Mouse (Mus musculus) kidney, adult 2 months (tissue): ENCODE results near the gene Calml4. TPM values are rescaled to one million over a fixed set of nuclear protein-coding genes. Genes with fewer than 3 reads are reported as not detected.

ENCODE experiments used
- DNase-seq: peaks from one replicate; pipeline ENCODE4 v3.0.0; 2021
- H3K27ac ChIP-seq: fragments of 200-500 bp; 2 replicates; pipeline ENCODE4 v1.5.1; 2012; ENCODE audit warnings: low read depth, low read length, control low read depth, inconsistent platforms; ENCODE audit not compliant: insufficient read depth
- H3K27me3 ChIP-seq: fragments of 200-500 bp; replicated peaks from 2 replicates; pipeline ENCODE4 v1.6.1; 2012; ENCODE audit warnings: mild to moderate bottlenecking, moderate library complexity, low read length, inconsistent platforms; ENCODE audit not compliant: control insufficient read depth, insufficient read depth
- H3K36me3 ChIP-seq: fragments of 200-500 bp; 2 replicates; pipeline ENCODE4 v1.6.1; 2012; ENCODE audit warnings: mild to moderate bottlenecking, moderate library complexity, low read length, inconsistent platforms; ENCODE audit not compliant: control insufficient read depth, insufficient read depth
- H3K4me1 ChIP-seq: fragments of 200-500 bp; 2 replicates; pipeline ENCODE4 v1.6.1; 2011; ENCODE audit warnings: low read length; ENCODE audit not compliant: control insufficient read depth, insufficient read depth
- H3K4me3 ChIP-seq: fragments of 200-500 bp; 2 replicates; pipeline ENCODE4 v1.5.1; 2011; ENCODE audit warnings: mild to moderate bottlenecking, low read depth, low read length, control low read depth; ENCODE audit not compliant: insufficient read depth
- CTCF ChIP-seq: fragments of 200-500 bp; conservative IDR thresholded peaks from 2 replicates; pipeline ENCODE4 v1.5.1; 2011; ENCODE audit warnings: low read depth, mild to moderate bottlenecking, control low read depth, low read length, moderate library complexity, mixed read lengths; ENCODE audit not compliant: insufficient read depth, insufficient read length
- POLR2A ChIP-seq: fragments of 200-500 bp; IDR thresholded peaks from one replicate; pipeline ENCODE4 v1.6.1; 2011; ENCODE audit warnings: low read depth, low read length, control low read depth
- WGBS: fragments of 180-500 bp; shearing (Covaris S2); methylation state at CpG from one replicate; pipeline ENCODE4 v1.1.7; 2018; 5-methylcytosine and 5-hydroxymethylcytosine counted together
- polyA plus RNA-seq: library from polyadenylated mRNA; depleted of rRNA; stranded (reverse); fragments of >200 nt; gene quantifications from 2 replicates; pipeline ENCODE4 v1.2.3, GENCODE M21; 2012; rRNA removed

Gene Calml4
- polyA plus RNA-seq, 1 experiment = 296 TPM

- WGBS = 95% methylated on average over 2 of the region's 2 CpGs
- peaks cover 6% of the 10 kb centered on the region; the same call in 1 of the 2 replicates for H3K36me3 ChIP-seq
These were observed 46.0 kb downstream of the Calml4 start for GRCm38 (mm10) chr9:62903841-62904240.

GRCm38 (mm10) chr9:62905039-62905438 is 47.2 kb downstream of the Calml4 start:
- WGBS = 86% methylated on average over 8 of the region's 8 CpGs
- peaks cover 6% of the 10 kb centered on the region; the same call in 1 of the 2 replicates for H3K36me3 ChIP-seq
- H3K27ac ChIP-seq = no peak overlapping the region

More at GRCm38 (mm10) chr9:62903841-62904240, 46.0 kb downstream of the Calml4 start:
- TF ChIP-seq CTCF (no peak), POLR2A (no peak)
- H3K4me3 ChIP-seq = no peak overlapping the region
- no peaks in the 10 kb centered on the region for H3K4me1 ChIP-seq
- no peak overlapping the region for H3K27ac ChIP-seq
- no peaks in the 10 kb centered on the region for H3K27me3 ChIP-seq
- no peak for DNase-seq

GRCm38 (mm10) chr9:62913390-62914069 is 55.6 kb downstream of the Calml4 start:
- no peaks in the 10 kb centered on the region for H3K4me1 ChIP-seq
- H3K4me3 ChIP-seq = no peak overlapping the region
- no peak for DNase-seq
- no peak overlapping the region for H3K27ac ChIP-seq
- H3K36me3 ChIP-seq = peaks cover 18% of the 10 kb centered on the region
- 79% methylated on average over 5 of the region's 5 CpGs for WGBS
- H3K27me3 ChIP-seq = no peaks in the 10 kb centered on the region
- no peak for TF ChIP-seq POLR2A
- TF ChIP-seq CTCF = no peak

More at GRCm38 (mm10) chr9:62905039-62905438, 47.2 kb downstream of the Calml4 start:
- TF ChIP-seq CTCF (no peak), POLR2A (no peak)
- H3K4me3 ChIP-seq = no peak overlapping the region
- H3K27me3 ChIP-seq = no peaks in the 10 kb centered on the region
- no peaks in the 10 kb centered on the region for H3K4me1 ChIP-seq
- no peak for DNase-seq

GRCm38 (mm10) chr9:62917059-62917458 is 59.2 kb downstream of the Calml4 start:
- Histone ChIP-seq H3K4me3 (no peak overlapping the region), H3K27ac (no peak overlapping the region), H3K4me1 (no peaks in the 10 kb centered on the region), H3K27me3 (no peaks in the 10 kb centered on the region), H3K36me3 (peaks cover 18% of the 10 kb centered on the region)
- DNase-seq = no peak
- TF ChIP-seq CTCF (no peak), POLR2A (no peak)
- WGBS = 97% methylated on average over 1 of the region's 1 CpGs

- DNase-seq = no peak
- H3K27ac ChIP-seq = no peak overlapping the region
- TF ChIP-seq CTCF (no peak), POLR2A (no peak)
- 74% methylated on average over 2 of the region's 2 CpGs for WGBS
- H3K27me3 ChIP-seq = no peaks in the 10 kb centered on the region
- peaks cover 13% of the 10 kb centered on the region for H3K36me3 ChIP-seq
- H3K4me1 ChIP-seq = peaks cover 3% of the 10 kb centered on the region; the same call in 1 of the 2 replicates
- no peak overlapping the region for H3K4me3 ChIP-seq
These were observed 63.0 kb downstream of the Calml4 start for GRCm38 (mm10) chr9:62920877-62921276.

- no peaks in the 10 kb centered on the region for H3K27me3 ChIP-seq
- no peak for DNase-seq
- H3K27ac ChIP-seq = no peak overlapping the region
- peaks cover 3% of the 10 kb centered on the region; the same call in 1 of the 2 replicates for H3K4me1 ChIP-seq
- H3K4me3 ChIP-seq = no peak overlapping the region
- peaks cover under 1% of the 10 kb centered on the region; the same call in 1 of the 2 replicates for H3K36me3 ChIP-seq
- 84% methylated on average over 2 of the region's 2 CpGs for WGBS
- TF ChIP-seq CTCF (no peak), POLR2A (no peak)
These were observed 67.2 kb downstream of the Calml4 start for GRCm38 (mm10) chr9:62924886-62925610.

Other genes with a start within 250 kb of the Calml4 start
- gene Itga11, start 180.3 kb upstream of the Calml4 start, polyA plus RNA-seq = 0.35 and 0.41 TPM in 2 replicates
- gene Fem1b, start 46.1 kb upstream of the Calml4 start, polyA plus RNA-seq = 8.3 and 8.6 TPM in 2 replicates
- 94.0 and 101 TPM in 2 replicates for gene Cln6, start 19.3 kb upstream of the Calml4 start, polyA plus RNA-seq
- 24.8 and 26.7 TPM in 2 replicates for gene Pias1, start 129.8 kb downstream of the Calml4 start, polyA plus RNA-seq